Mouse (Mus musculus) hematopoietic stem cell, adult 5-6 weeks (primary cell): ENCODE results near the gene Lig4. TPM values are rescaled to one million over a fixed set of nuclear protein-coding genes. Genes with fewer than 3 reads are reported as not detected.

ENCODE experiments used
- ATAC-seq, 2 experiments: fragments of 125-278 bp in 1 of 2; replicated peaks in 1 of 2; 2 replicates each; pipeline ENCODE4 v1.8.0; 2016 to 2017; ENCODE audit warnings: inconsistent platforms in 2 of 2, mild to moderate bottlenecking in 2 of 2, moderate number of reproducible peaks in 2 of 2, low read depth in 1 of 2, moderate TSS enrichment in 1 of 2; ENCODE audit not compliant: low FRiP score in 2 of 2, poor library complexity in 2 of 2, severe bottlenecking in 2 of 2, insufficient read depth in 1 of 2, low TSS enrichment in 1 of 2
- total RNA-seq: library from RNA; stranded (forward); fragments of 172-1452, 232-1000 nt; gene quantifications from 2 replicates; pipeline ENCODE4 v1.2.3, GENCODE M21; 2017

The Lig4 gene
- total RNA-seq = 1.6 and 1.7 TPM in 2 replicates

DNA sequence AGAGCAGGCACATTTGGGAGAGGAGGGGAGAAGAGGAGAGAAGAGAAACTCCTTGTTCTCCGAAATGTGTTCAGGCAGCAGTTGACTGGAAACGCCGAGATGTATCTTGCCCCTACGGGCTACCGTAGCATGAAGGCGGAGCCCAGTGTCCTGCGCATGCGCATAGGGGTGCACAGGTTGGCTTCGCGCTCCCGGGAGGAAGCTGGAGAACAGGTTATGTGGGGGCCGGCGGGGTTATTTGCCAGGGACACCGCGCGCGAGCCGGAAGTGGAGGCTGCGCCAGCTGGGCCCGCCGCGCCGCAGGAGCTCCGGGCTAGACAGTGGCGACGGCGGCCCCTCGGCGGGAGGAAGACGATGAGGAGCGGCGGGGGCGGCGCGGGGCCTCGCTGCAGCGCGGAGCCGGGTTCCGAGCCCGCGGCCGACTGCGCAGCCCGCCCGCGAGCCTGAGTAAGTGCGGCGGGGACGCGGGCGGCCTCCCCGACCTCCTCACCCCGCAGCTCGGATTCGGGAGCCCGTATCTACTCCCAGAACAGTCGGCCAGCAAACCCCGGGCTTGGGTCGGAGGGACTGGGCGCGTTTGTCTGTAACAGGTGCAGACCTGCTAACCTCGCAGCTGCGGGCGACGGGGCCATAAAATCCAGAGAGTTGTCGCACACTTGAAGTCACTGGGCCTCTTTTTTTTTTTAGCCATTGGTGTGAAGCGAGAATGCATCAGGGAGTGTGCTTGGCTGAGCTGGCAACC is at the start of gene Lig4, which contains the start of gene Abhd13:
Gene Lig4, minus strand, starts transcription at position 114 of the 742 bp plus-strand sequence.
Gene Abhd13, plus strand, starts transcription at position 135 of the 742 bp plus-strand sequence.
- ATAC-seq = peak; percentile 77 to 84

DNA sequence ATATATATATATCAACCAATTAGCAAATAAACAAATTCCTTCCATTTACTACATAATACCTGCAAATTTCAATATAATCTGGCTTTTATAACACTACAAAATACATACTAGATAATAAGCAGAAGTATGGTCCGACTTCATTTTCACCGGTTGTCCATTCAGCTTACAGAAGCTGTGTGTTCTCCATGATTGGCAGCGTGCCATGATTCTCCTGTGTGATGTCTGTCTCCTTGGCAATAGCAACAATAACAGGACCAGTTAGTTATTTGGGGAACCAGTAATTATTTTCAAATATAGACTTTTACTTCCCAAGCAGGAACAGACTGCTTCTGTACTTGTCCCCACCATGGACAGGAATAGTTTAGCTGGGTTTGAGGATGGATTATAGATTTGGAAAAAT is 39.7 kb upstream of the Lig4 start:
- no peak for ATAC-seq

DNA sequence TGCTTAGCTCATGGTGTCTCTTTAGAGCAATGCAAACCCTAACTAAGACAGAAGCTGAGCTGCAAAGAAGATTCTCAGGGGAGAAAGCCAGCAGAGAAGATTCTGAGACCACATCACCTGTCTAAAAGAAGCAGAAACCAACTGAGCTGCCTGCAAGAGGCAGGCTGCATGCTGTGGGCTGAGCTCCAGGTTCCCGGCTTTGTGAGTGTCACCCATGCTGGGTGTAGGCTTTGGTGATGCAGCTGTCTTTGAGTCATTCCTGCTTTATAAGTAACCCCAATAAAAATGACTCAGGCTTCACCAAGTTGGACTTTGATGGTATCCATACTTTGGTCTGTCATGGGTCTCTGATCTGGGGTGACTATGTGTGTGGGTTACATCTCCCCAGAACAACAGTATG is 38.8 kb upstream of the Lig4 start:
- no peak for ATAC-seq

DNA sequence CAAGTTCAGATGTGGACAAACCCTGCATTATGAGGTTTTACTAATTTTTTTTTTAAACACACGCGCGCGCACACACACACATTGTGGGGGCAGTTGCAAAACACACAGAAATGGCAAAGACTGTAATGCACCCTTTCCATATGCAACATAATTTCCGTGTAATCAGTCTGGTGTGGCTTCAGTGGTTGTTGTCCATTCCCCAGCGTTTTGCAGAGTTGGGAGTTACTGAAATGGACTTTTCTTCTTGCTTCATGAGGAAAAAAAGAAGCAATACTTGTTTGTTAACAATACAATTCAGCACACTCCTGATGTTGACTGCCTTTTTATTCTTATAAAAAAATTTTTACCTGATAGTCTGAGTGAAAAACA is 30.2 kb upstream of the Lig4 start:
- ATAC-seq = peak in 1 of 2 experiments; percentile 22; a peak in 2 of 4 replicates

DNA sequence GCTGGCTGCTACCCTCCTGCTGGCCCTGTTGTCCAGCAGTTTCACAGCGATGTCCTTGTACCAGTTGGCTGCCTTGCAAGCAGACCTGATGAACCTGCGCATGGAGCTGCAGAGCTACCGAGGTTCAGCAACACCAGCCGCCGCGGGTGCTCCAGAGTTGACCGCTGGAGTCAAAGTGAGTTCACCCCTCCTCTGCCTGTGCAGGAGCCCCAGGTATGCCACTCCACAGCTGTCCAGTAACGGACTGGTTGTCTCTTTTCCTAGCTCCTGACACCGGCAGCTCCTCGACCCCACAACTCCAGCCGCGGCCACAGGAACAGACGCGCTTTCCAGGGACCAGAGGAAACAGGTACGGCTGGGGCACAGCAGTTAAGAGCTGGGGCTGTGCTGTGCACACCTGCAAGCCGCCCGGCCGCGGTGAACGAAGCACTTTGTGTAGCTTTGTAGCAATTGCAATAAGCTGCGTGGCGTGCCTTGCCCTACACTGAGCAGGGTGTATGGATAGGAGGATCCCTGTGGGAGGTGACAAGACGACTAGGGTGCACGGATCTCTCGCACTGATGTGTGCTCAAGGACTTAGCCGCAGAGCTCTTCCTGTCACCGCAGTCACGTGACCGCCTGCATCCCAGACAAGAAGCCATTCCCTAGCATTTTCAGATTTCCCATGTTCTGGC is 29.6 kb upstream of the Lig4 start:
- peak; percentile 6 to 52; a peak in 2 of 4 replicates for ATAC-seq

DNA sequence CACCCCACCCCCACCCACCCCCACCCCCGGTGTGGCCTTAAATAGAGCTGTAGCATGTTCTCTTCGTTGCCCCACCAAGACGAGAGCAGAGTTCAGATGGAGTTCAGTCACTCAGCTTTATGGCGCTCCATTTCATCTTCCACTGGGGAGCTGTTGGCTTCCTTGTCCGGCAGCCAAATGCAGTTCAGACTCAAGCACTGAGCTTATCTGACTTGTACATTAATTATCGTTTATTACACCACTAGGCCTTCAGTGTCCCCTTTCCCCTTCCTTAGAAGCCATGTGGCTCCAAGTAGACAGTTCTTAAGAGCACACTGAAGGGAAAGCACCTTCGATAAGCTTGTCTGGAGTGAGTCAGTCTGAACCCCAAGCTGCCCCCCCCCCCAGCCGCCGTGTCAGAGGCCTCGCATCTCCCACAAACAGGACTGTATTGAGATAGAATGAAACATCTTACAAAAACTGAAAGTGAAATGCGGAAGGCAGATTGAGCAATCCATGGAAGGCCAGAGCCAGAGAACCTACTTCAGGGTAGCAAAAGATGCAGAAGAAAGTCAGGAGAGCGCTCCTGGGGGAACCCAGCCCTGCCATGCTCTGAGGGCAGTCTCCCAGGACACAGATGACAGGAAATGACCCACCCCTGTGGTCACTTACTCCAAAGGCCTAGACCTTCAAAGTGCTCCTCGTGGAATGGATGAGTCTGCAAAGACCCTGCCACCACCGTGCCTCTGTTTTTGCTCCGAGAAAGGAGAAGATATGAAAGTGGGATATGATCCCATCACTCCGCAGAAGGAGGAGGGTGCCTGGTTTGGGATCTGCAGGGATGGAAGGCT is 28.9 kb upstream of the Lig4 start, which contains the start of gene Tnfsf13b:
Gene Tnfsf13b, plus strand, starts transcription at position 312 of the 830 bp plus-strand sequence.
- ATAC-seq = peak; percentile 4 to 28; a peak in 1 of 4 replicates

DNA sequence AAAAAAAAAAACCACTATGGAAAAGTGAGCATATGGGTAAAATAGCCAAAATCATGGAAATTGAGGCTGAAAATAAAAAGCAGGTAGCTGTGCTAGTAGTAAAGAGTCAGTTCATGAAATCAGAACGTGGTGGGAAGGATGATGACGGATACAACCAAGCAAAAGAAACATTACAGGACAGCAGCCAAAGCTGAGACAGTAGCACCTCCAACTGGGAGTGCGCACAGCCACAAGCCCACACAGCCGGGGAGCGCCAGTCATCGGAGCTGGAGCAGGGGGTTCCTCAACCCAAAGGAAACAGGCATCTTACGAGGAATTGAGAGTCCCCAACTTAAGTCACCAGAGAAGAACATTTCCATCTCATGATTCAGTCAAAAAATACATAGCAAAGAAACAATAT is 26.6 kb upstream of the Lig4 start:
- no peak for ATAC-seq

DNA sequence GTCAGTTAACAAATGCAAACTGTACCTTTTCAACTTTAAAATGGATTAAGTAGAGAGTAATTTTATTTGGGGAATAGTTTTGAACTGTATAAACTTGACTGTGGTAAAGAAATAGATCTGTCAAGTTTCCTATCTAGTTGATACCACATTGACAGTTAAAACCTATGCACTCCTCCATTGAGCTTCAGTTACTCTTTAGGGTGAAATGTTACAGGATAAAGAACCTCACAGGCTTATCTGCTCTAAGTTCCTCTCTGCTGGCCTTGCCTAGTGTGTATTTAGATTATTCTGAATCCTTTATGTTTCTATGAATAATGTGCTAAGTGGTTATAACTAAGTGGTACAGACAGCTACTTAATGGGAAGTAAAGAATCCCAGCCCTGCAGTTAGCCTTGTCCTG is 2.7 kb upstream of the Lig4 start:
- no peak for ATAC-seq

DNA sequence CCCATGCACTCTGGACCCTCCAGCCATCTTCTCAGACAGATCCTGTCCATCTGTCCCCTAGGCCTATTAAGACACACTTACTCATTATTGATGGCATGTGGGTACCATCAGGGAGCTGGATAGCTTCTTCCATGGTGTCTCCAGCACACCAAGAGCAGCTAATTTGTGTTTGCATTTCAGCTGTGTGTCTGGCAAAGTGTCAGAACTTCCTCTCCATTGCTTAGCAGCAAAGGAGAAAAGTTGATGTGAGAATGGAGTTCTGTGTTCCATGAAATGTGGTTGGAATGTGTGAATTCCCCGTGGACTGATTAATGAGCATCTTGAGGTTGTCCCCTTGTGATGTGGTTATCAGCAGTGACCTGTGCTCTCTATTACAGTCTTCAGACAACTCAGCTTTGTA is 2.3 kb upstream of the Lig4 start:
- no peak for ATAC-seq

DNA sequence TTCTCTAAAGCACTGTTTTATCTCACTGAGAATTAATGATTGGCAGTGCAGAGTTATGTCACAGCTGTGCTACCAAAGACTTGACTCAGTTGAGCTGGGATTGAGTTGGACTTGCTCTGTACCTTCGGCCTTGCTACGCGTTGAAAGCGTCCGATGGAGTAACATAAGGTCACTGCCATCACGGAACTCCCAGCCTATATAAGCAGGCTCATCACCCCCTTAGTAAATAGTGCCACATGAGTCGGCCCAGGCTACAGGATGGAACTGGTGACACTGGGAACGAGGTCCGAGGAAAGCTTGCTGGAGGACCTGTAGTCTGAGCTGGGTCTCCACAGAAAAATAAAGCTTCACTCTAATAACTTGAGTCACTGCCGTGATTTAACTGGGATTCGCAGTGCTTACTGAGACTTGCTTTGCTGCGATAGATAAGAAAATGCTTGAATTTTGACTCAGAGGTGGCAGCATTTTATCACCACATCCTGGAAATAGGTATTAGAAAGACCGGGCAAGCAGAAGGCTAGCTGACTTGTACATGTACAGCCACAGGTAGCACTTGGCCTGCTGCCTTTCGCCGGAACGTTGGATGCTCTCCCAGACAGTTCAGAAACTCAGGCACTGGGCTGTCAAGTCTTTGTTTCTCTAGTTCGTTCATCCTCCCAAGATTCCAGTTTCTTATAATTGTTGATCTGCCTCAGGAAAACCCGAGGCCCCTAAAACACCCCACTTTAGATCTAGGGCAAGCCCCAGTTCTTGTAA is 1.2 kb upstream of the Lig4 start:
- no peak for ATAC-seq

DNA sequence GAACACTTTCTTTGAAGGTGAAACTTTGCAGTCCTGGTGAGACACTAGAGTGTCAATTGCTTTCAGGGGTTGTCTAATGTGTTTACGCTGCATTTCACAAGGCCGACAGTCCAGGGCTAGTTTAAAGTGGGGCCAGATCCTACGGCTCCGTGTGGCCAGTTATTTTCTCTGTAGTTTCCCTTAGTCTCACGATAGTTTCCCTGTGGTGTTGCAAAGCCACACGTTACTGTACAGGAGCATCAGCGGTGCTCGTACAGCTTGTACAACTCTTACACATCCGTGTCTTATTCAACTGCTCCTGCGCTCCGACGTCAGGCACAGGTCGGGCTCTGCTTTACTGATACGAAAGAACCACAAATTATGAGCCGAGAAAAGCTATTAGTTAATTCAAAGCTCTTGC is 470 bp downstream of the Lig4 start:
- no peak for ATAC-seq

DNA sequence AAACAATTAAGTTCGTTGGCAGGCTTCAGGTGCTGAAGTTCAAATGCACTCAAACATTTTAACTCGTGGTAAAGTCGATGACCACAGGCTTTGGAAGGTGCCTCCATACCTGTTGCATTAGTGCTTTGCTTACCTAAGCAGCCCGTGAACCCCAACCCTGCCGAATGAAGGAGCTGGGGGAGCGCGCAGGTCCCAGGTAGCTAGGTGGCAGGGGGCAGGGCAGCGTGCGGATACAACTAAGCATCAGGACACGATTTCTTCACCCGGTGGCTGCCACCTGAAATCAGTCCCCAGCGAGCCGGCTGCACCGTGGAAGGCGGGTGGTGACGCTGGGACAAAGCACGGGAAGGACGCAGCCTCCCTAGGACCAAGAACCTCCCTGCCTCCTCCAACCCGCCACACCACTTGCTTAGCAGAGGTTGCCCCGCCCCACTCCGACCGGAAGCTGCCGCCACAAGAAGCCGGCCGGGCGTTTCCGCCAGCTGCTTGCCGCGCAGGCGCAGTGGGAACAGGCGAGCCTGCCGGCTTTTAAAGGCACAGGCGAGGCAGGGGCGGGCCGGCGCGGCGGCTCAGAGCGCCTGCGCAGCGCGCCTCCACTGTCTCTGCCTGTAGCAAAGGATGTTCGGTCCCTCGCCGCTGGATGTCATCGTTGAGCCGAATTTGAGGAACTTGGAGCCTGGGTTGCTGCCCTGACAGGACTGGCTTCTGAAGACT is 1.4 kb downstream of the Lig4 start:
- ATAC-seq = peak; percentile 80 to 88

DNA sequence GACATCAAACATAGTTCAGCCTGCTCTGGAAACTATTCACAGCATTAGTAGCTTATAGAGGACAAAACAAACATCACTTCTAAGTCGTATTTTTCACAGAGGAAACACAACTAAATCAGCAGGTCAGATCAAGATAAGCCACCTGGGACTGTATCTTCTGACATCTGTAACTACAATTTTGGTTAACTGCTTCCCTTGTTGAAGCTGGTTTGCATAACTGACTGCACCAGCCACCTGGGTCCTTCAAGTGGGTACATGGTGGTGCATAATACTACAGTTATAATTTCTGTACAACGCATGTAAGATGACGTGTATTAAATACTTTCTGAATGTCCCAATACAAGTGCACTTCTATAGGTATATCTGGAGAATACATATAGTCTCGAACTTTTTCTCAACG is 2.2 kb downstream of the Lig4 start:
- ATAC-seq = no peak

DNA sequence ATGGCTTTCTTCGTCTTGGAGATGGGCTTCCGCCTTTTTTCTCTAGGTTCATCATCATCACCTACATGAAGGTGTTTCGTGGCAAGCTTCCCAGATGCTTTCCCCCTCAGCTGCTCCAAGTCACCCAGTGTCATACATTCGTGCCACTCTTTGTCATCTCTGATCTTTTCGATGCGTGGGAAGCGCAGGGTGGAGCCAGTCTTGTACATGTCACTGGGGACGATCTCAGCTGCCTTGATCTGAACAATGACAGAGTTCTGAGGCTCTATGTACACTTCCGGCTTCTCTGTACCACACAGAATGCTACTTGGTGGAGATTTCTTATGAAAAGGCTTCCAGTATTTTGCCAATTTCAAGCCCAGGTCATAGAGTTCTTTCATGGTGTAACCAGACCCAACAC is 5.6 kb downstream of the Lig4 start:
- no peak for ATAC-seq

DNA sequence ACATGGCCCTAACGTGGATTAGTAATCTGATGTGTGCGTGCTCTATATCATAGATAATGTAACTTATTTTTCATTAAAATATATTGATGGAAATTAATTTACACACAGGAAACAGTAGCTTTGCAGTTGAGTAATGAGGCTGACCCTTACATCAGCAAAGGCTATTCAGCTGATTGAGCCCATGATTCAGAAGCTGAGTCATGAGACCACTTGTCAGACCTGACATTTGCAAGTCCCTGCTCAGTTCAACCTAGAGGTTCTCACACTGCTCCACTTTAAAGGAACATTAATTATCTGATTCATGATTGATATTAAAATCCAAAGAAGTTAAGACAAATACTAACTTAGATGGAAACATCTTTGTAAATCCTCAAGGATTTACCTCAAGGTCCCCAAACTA is 17.6 kb downstream of the Lig4 start:
- ATAC-seq = no peak

DNA sequence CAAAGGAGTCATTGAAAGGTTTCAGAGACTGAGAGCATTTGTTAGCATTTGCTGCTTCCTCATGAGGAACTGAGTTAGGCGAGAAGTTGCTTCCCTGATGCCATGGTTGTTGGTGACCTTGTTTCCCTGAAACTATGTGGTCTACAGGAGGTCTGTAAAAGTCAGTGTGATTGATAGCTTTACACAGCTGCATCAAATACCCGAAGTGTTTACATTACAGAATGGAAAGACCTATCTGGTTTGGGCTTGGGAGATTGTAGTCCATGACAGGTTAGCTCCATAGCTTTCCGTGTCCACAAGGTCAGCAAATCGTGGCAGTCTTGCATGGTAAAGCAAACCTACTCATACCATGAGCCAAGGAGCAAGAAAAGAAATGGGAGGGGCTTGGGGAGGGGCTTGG is 19.1 kb downstream of the Lig4 start:
- no peak for ATAC-seq
